Mouse (Mus musculus): Measurements from ENCODE around the gene Sdr42e1. TPM values are rescaled to one million over a fixed set of nuclear protein-coding genes. Genes with fewer than 3 reads are reported as not detected.

Gene Sdr42e1
- polyA plus RNA-seq, 1 experiment from 2014 or later, result 2.5 TPM

DNA sequence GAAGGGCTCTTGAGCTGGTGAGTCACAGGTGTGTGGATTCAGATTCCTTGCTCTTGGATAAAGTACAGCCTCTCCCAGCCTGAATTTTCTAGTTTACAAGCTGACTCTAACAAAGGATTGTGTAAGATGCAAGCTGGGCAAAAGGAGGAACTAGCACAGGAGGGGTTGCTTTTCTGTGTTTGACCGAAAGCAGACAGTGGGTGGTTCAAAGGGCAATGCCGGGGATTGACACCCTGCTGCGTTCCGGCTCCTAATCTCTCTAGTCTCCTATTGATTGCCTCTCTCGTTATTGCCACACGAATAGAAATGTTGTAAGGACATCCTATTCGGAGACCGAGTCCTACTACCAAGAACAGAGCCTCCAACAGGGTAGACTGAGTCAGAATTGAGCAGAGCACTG lies 27.2 kb upstream of the Sdr42e1 start:
- H3K4me2 ChIP-seq (ENCODE audit: low read depth, low read length), result no peak overlapping the region
- ATAC-seq (ENCODE audit: low read depth), result no peak
- WGBS, result 70% methylated on average over 8 of the region's 8 CpGs
- H3K4me1 ChIP-seq (ENCODE audit: control insufficient read depth, insufficient read depth, low read length), result no peaks in the 10 kb centered on the region
- no peaks in the 10 kb centered on the region for H3K36me3 ChIP-seq (ENCODE audit: control insufficient read depth, insufficient read depth, low read length)
- DNase-seq (ENCODE audit: low spot score), result no peak
- H3K4me3 ChIP-seq (ENCODE audit: low read depth, low read length), result no peak overlapping the region
- no peaks in the 10 kb centered on the region for H3K9me3 ChIP-seq (ENCODE audit: control insufficient read depth, low read length)
- H3K27ac ChIP-seq (replicated peaks; ENCODE audit: low read depth, low read length), result no peak overlapping the region
- no peaks in the 10 kb centered on the region for H3K27me3 ChIP-seq (replicated peaks; ENCODE audit: control insufficient read depth, insufficient read depth, low read length)
- H3K9ac ChIP-seq (ENCODE audit: low read depth, low read length), result no peak overlapping the region

DNA sequence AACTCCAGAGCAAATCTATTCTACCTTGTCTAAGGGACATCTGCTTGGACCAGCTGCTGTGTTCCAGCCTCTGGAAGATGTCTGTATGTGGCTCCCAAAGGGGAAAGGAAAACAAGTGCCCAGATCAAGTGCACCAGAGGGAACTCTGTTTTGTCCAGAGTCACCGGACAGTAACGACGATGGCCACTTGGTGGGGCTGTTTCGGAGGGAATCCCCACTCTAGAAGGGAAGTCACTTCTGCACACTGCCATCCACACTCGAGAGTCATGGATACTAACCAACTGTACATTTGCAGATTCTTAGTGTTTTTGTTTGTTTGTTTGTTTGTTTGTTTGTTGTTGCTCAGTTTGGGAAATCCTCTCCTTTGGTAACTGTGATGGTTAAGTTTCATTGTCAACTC lies 23.8 kb upstream of the Sdr42e1 start:
- Histone ChIP-seq H3K9me3 (ENCODE audit: control insufficient read depth, low read length) (no peaks in the 10 kb centered on the region), H3K4me2 (ENCODE audit: low read depth, low read length) (no peak overlapping the region), H3K9ac (ENCODE audit: low read depth, low read length) (no peak overlapping the region), H3K27me3 (replicated peaks; ENCODE audit: control insufficient read depth, insufficient read depth, low read length) (no peaks in the 10 kb centered on the region), H3K27ac (replicated peaks; ENCODE audit: low read depth, low read length) (no peak overlapping the region), H3K4me3 (ENCODE audit: low read depth, low read length) (no peak overlapping the region), H3K36me3 (ENCODE audit: control insufficient read depth, insufficient read depth, low read length) (no peaks in the 10 kb centered on the region), H3K4me1 (ENCODE audit: control insufficient read depth, insufficient read depth, low read length) (no peaks in the 10 kb centered on the region)
- DNase-seq (ENCODE audit: low spot score) (no peak), ATAC-seq (ENCODE audit: low read depth) (no peak)
- 53% methylated on average over 5 of the region's 5 CpGs for WGBS

DNA sequence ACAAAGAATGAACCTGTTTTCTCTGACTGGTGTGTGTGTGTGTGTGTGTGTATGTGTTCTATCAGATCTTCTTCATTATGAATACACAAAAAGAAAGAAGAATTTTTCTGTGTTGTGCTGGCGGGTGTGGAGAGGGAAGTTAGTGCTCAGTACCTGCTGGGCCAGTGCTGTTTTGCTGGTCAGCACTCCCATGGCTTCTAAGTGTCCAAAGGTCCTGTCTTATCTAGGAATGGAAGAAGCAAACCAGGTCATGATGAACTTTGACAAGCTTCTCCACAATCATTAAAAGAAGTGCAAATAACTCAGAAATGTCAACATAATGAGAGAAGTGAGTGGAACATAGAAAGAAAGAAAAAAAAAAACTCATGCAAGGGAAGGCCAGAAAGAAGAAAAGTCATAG lies 22.1 kb upstream of the Sdr42e1 start:
- no peak overlapping the region for H3K4me3 ChIP-seq (ENCODE audit: low read depth, low read length)
- no peak overlapping the region for H3K9ac ChIP-seq (ENCODE audit: low read depth, low read length)
- no peaks in the 10 kb centered on the region for H3K36me3 ChIP-seq (ENCODE audit: control insufficient read depth, insufficient read depth, low read length)
- no peak overlapping the region for H3K27ac ChIP-seq (replicated peaks; ENCODE audit: low read depth, low read length)
- H3K4me2 ChIP-seq (ENCODE audit: low read depth, low read length), result no peak overlapping the region
- no peaks in the 10 kb centered on the region for H3K4me1 ChIP-seq (ENCODE audit: control insufficient read depth, insufficient read depth, low read length)
- WGBS, result 79% methylated on average over 1 of the region's 1 CpGs
- DNase-seq (ENCODE audit: low spot score), result no peak
- no peaks in the 10 kb centered on the region for H3K27me3 ChIP-seq (replicated peaks; ENCODE audit: control insufficient read depth, insufficient read depth, low read length)
- H3K9me3 ChIP-seq (ENCODE audit: control insufficient read depth, low read length), result no peaks in the 10 kb centered on the region
- no peak for ATAC-seq (ENCODE audit: low read depth)

DNA sequence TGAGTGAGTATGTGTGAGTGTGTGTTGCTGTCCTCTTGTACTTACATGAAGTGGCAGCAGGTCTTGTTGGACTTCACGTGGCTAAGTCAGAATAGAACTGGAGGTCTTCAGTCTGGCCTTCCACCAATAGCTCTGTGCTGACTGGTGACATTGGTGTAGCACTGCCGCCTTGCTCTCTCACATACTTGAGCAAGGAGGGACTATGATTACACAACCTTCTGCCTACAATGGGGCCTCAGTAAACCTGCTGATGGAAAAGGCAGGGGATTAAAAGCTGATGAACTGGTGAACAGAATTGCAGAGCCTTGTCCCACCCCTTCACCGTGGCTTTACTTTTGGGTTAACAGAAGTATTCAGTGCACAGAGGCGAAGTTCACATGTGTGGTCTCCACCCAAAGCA lies 18.6 kb upstream of the Sdr42e1 start:
- 82% methylated on average over 4 of the region's 4 CpGs for WGBS
- Histone ChIP-seq H3K4me2 (ENCODE audit: low read depth, low read length) (no peak overlapping the region), H3K27me3 (replicated peaks; ENCODE audit: control insufficient read depth, insufficient read depth, low read length) (no peaks in the 10 kb centered on the region), H3K4me3 (ENCODE audit: low read depth, low read length) (no peak overlapping the region), H3K9ac (ENCODE audit: low read depth, low read length) (no peak overlapping the region), H3K9me3 (ENCODE audit: control insufficient read depth, low read length) (no peaks in the 10 kb centered on the region), H3K27ac (replicated peaks; ENCODE audit: low read depth, low read length) (no peak overlapping the region), H3K36me3 (ENCODE audit: control insufficient read depth, insufficient read depth, low read length) (no peaks in the 10 kb centered on the region), H3K4me1 (ENCODE audit: control insufficient read depth, insufficient read depth, low read length) (no peaks in the 10 kb centered on the region)
- ATAC-seq (ENCODE audit: low read depth) (no peak), DNase-seq (ENCODE audit: low spot score) (no peak)

DNA sequence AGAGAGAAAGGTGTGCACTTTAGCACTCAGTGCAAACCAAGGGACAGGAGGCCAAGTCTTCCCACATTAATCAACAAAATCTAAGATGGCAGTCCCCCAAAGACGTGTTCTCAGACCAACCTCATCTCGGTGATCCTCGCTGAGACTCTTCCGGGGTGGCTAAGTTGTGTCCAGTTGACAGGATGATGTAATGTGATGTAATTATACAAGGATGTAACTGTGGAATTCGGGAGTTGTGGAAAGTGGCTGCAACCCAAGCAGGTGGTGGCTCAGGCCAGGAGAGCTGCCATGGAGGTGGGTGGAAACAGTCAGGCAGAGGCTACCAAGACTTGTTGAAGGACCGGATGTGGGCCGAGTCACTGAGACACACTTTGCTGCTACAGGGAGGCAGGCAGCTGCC lies 14.4 kb upstream of the Sdr42e1 start:
- Histone ChIP-seq H3K27ac (replicated peaks; ENCODE audit: low read depth, low read length) (no peak overlapping the region), H3K4me1 (ENCODE audit: control insufficient read depth, insufficient read depth, low read length) (no peaks in the 10 kb centered on the region; the same call in 1 of the 2 replicates), H3K4me3 (ENCODE audit: low read depth, low read length) (no peak overlapping the region), H3K4me2 (ENCODE audit: low read depth, low read length) (no peak overlapping the region), H3K27me3 (replicated peaks; ENCODE audit: control insufficient read depth, insufficient read depth, low read length) (no peaks in the 10 kb centered on the region), H3K9ac (ENCODE audit: low read depth, low read length) (no peak overlapping the region), H3K36me3 (ENCODE audit: control insufficient read depth, insufficient read depth, low read length) (no peaks in the 10 kb centered on the region), H3K9me3 (ENCODE audit: control insufficient read depth, low read length) (no peaks in the 10 kb centered on the region)
- no peak for ATAC-seq (ENCODE audit: low read depth)
- DNase-seq (ENCODE audit: low spot score), result no peak
- WGBS, result 83% methylated on average over 7 of the region's 7 CpGs

DNA sequence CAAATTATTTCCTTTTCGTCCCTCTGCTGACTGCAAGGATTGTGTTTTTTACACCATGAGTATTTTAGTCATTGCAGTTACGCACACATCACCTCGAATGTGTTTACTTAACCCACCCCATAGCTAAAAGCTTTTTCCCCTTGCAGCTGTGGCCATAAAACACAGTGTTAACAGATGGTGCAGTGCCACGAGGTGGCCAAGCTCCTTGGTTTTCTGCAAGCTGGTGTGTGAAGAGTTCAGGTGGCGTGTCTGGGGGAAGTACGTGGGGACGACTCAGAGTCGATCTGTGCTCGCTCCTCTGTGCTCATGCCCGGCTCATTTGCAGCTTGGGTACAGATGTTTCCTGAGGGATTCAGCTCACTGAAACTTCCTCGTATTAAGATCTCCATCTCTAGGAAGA lies 11.0 kb upstream of the Sdr42e1 start:
- Histone ChIP-seq H3K36me3 (ENCODE audit: control insufficient read depth, insufficient read depth, low read length) (no peaks in the 10 kb centered on the region), H3K4me2 (ENCODE audit: low read depth, low read length) (no peak overlapping the region), H3K9me3 (ENCODE audit: control insufficient read depth, low read length) (no peaks in the 10 kb centered on the region), H3K27ac (replicated peaks; ENCODE audit: low read depth, low read length) (no peak overlapping the region), H3K27me3 (replicated peaks; ENCODE audit: control insufficient read depth, insufficient read depth, low read length) (no peaks in the 10 kb centered on the region), H3K4me1 (ENCODE audit: control insufficient read depth, insufficient read depth, low read length) (no peaks in the 10 kb centered on the region; the same call in 1 of the 2 replicates), H3K4me3 (ENCODE audit: low read depth, low read length) (no peak overlapping the region), H3K9ac (ENCODE audit: low read depth, low read length) (no peak overlapping the region)
- WGBS, result 49% methylated on average over 11 of the region's 11 CpGs
- DNase-seq (ENCODE audit: low spot score) (no peak), ATAC-seq (ENCODE audit: low read depth) (no peak)

DNA sequence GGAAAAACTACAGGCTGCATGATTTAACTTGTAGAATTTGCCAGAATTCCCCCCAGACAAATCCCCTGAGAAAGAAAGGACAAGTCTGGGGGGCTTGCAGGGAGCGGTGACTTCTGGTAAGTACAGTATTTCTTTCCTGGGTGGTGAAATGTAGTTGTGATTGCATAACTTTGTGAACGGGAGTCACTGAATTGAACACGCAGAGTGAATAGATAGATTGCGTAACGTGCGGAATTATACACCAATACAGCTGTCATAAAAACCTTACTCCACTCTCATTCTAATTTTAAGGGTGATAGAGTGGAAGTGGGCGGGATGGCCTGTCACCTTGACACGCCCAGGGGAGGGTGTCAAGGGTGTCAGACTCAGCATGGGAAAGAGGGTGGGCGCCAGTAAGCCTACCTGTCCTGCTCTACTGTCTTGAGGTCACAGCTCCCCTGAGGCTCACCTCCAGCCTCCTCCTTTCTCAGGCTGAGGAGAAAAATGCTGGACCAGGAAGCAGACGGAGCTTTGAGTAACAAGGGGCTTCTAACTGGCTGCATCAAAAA lies 10.5 kb upstream of the Sdr42e1 start:
- H3K27me3 ChIP-seq (replicated peaks; ENCODE audit: control insufficient read depth, insufficient read depth, low read length), result no peaks in the 10 kb centered on the region
- no peak for DNase-seq (ENCODE audit: low spot score)
- H3K36me3 ChIP-seq (ENCODE audit: control insufficient read depth, insufficient read depth, low read length), result no peaks in the 10 kb centered on the region
- H3K4me3 ChIP-seq (ENCODE audit: low read depth, low read length), result no peak overlapping the region
- no peak overlapping the region for H3K4me2 ChIP-seq (ENCODE audit: low read depth, low read length)
- H3K4me1 ChIP-seq (ENCODE audit: control insufficient read depth, insufficient read depth, low read length), result no peaks in the 10 kb centered on the region; the same call in 1 of the 2 replicates
- H3K9ac ChIP-seq (ENCODE audit: low read depth, low read length), result no peak overlapping the region
- H3K27ac ChIP-seq (replicated peaks; ENCODE audit: low read depth, low read length), result no peak overlapping the region
- WGBS, result 74% methylated on average over 10 of the region's 10 CpGs
- no peaks in the 10 kb centered on the region for H3K9me3 ChIP-seq (ENCODE audit: control insufficient read depth, low read length)
- ATAC-seq (ENCODE audit: low read depth), result 0 out of 2 replicates have a peak, but pooled peaks have one; percentile 37

DNA sequence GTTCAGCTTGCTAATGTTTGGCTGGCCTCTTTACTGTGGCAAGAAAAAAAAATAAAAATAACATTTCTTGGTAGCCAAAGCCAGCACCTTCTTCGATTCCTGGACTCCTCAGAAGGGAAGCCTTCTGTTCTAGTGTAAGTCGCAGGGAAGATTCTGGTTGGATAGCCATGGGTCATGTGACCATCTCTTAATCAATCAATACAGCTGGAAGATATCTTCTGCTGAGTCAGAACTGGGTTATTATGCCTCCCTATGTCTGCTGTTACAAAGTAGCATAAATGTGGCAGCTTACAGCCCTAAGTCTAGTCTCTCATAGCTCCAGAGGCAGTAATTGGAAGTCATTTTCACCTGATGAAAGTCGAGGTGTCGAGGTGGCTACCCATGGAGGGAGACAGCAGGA lies 5.2 kb upstream of the Sdr42e1 start:
- ATAC-seq (ENCODE audit: low read depth) (no peak), DNase-seq (ENCODE audit: low spot score) (no peak)
- no peaks in the 10 kb centered on the region for H3K27me3 ChIP-seq (replicated peaks; ENCODE audit: control insufficient read depth, insufficient read depth, low read length)
- no peaks in the 10 kb centered on the region for H3K9me3 ChIP-seq (ENCODE audit: control insufficient read depth, low read length)
- no peak overlapping the region for H3K9ac ChIP-seq (ENCODE audit: low read depth, low read length)
- no peaks in the 10 kb centered on the region for H3K36me3 ChIP-seq (ENCODE audit: control insufficient read depth, insufficient read depth, low read length)
- no peaks in the 10 kb centered on the region for H3K4me1 ChIP-seq (ENCODE audit: control insufficient read depth, insufficient read depth, low read length)
- WGBS, result 84% methylated on average over 4 of the region's 4 CpGs
- H3K4me3 ChIP-seq (ENCODE audit: low read depth, low read length), result no peak overlapping the region
- H3K4me2 ChIP-seq (ENCODE audit: low read depth, low read length), result no peak overlapping the region
- no peak overlapping the region for H3K27ac ChIP-seq (replicated peaks; ENCODE audit: low read depth, low read length)

DNA sequence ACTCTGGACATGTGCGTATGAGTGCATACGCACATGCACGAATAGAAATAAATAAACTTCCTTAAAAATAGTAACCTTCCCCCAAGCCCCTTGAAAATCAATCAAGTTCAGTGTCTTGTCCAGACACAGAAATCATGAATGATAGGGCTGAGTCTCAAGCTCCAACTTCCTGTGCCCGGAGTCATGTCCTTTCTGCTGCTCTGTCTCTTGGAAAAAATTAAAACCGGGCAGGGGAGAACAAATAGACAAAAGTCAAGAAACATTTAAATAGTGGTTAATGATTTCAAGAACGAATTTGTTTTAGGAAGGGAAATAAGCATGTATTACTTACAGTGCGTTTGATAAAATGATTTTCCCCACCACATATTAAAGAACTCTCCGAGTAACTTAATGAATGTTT lies 3.5 kb upstream of the Sdr42e1 start:
- H3K4me3 ChIP-seq (ENCODE audit: low read depth, low read length), result no peak overlapping the region
- H3K9me3 ChIP-seq (ENCODE audit: control insufficient read depth, low read length), result no peaks in the 10 kb centered on the region
- DNase-seq (ENCODE audit: low spot score), result no peak
- H3K4me1 ChIP-seq (ENCODE audit: control insufficient read depth, insufficient read depth, low read length), result no peaks in the 10 kb centered on the region
- WGBS, result 69% methylated on average over 8 of the region's 8 CpGs
- no peaks in the 10 kb centered on the region for H3K36me3 ChIP-seq (ENCODE audit: control insufficient read depth, insufficient read depth, low read length)
- ATAC-seq (ENCODE audit: low read depth), result no peak
- no peak overlapping the region for H3K4me2 ChIP-seq (ENCODE audit: low read depth, low read length)
- H3K27ac ChIP-seq (replicated peaks; ENCODE audit: low read depth, low read length), result no peak overlapping the region
- H3K27me3 ChIP-seq (replicated peaks; ENCODE audit: control insufficient read depth, insufficient read depth, low read length), result no peaks in the 10 kb centered on the region; the same call in 1 of the 2 replicates
- H3K9ac ChIP-seq (ENCODE audit: low read depth, low read length), result no peak overlapping the region
